Mouse (Mus musculus) cerebellum, adult 11 months (tissue): ENCODE measurements around the gene Deaf1.
"Not testable (repeated sequence)": the region's sequence is repeated elsewhere in the genome, so short reads cannot be mapped to it uniquely, and the experiment has no call there.

Experiments
- DNase-seq: peaks from one replicate; pipeline ENCODE4 v3.0.0; 2022

The Deaf1 gene

GRCm38 (mm10) chr7:141250486-141250885, 77.0 kb downstream of the Deaf1 start:
- not testable (repeated sequence) for DNase-seq
